Mouse (Mus musculus): Measurements from ENCODE around the gene Gna11. TPM values are rescaled to one million over a fixed set of nuclear protein-coding genes. Genes with fewer than 3 reads are reported as not detected.

The Gna11 gene
- polyA plus RNA-seq (2015; fragmentation: Nextera tagmentation; extraction: Ambion mirVana): 101 and 105 TPM in 2 replicates

DNA sequence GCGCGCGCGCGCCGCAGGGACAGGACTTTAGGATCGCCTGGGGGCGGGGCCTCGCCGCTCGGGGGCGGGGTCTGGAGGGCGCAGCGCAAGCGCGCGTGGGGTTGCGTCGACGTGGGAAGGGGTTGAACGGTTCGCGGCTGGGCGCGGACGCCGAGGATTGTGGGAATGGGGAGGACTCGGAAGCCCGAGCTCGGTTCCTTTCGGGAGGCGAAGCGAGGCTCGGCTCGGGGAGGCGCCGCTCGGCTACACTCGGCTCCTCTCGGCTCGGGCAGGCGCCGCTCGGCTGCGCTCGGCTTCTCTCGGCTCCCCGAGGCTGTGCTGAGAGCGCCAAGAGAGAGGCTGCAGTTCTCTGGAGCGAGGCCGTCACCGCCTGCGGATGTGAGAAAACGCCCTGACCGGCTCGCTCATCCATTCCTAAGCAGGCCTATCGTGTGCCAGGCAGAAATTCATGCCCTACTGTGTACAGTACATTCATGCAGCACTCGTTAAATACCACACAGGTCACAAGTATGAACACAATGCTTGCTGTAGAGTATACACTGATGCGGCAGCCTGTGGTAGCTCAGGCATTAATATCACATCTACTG, at the start of gene Gna11:
Gene Gna11, minus strand, starts transcription at position 30 of the 587 bp plus-strand sequence.
- WGBS: under 1% methylated on average over 52 of the region's 59 CpGs
- Histone ChIP-seq H3K4me3 (replicated peaks; ENCODE audit: low read length) (peak within 1 kb of the TSS; percentile 98), H3K4me2 (ENCODE audit: low read depth, low read length) (peak within 1 kb of the TSS; percentile 92), H3K4me1 (ENCODE audit: control insufficient read depth, insufficient read depth, low read length) (peaks cover 30% of the 10 kb centered on the region), H3K27ac (ENCODE audit: low read length) (peak within 1 kb of the TSS; percentile 95), H3K9ac (ENCODE audit: low read length) (peak within 1 kb of the TSS; percentile 94), H3K27me3 (ENCODE audit: control insufficient read depth, insufficient read depth, low read length) (no peaks in the 10 kb centered on the region), H3K36me3 (ENCODE audit: control insufficient read depth, insufficient read depth, low read length) (no peaks in the 10 kb centered on the region), H3K9me3 (replicated peaks; ENCODE audit: control insufficient read depth, low read length) (no peaks in the 10 kb centered on the region)
- ATAC-seq (ENCODE audit: insufficient read depth, low FRiP score): peak; percentile 94

DNA sequence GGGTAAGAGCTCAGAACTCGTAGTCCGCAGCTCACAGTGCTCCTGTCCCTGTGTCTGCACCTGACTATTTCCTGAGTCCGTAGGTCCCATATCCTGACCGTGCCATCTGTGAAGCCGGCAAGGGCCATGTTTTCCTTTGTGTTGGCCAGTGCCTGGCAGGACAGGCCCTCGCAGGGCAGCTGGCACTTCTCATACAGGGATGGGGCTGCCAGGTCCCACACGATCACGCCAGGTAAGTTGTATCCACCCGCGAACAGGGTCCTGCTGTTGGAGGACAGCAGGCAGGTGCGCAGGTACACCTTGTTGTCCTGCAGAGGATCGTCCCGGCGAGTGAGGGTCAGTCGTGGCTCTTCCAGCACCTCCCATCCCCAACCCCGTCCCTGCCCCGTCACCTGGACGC, 48.9 kb upstream of the Gna11 start:
- 74% methylated on average over 18 of the region's 18 CpGs for WGBS

DNA sequence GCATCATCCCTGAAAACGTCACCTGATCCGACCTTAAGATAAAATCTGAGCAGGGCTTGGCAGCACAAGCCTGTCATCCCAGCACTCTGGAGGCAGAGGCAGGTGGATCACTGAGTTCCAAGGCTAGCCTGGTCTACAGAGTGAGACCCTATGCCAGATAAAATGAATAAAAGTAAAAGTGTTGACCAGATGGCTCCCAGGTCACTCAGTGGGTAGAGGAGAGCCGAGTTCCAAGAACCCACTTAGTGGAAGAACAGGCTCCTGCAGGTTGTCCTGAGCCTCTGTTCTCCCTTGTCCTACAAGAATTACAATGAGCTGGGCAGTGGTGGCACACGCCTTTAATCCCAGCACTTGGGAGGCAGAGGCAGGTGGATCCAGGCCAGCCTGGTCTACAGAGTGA, 48.2 kb upstream of the Gna11 start:
- WGBS: 60% methylated on average over 4 of the region's 4 CpGs
- Histone ChIP-seq H3K36me3 (ENCODE audit: control insufficient read depth, insufficient read depth, low read length) (no peaks in the 10 kb centered on the region), H3K4me2 (ENCODE audit: low read depth, low read length) (no peak overlapping the region), H3K27ac (ENCODE audit: low read length) (no peak overlapping the region), H3K9me3 (replicated peaks; ENCODE audit: control insufficient read depth, low read length) (no peaks in the 10 kb centered on the region), H3K4me3 (replicated peaks; ENCODE audit: low read length) (no peak overlapping the region), H3K27me3 (ENCODE audit: control insufficient read depth, insufficient read depth, low read length) (peaks cover 3% of the 10 kb centered on the region), H3K9ac (ENCODE audit: low read length) (no peak overlapping the region), H3K4me1 (ENCODE audit: control insufficient read depth, insufficient read depth, low read length) (peaks cover 18% of the 10 kb centered on the region)
- ATAC-seq (ENCODE audit: insufficient read depth, low FRiP score): no peak

More for the DNA sequence above, 48.9 kb upstream of the Gna11 start:
- H3K9ac ChIP-seq (ENCODE audit: low read length): no peak overlapping the region
- H3K4me1 ChIP-seq (ENCODE audit: control insufficient read depth, insufficient read depth, low read length): peaks cover 18% of the 10 kb centered on the region
- no peak overlapping the region for H3K27ac ChIP-seq (ENCODE audit: low read length)
- ATAC-seq (ENCODE audit: insufficient read depth, low FRiP score): no peak
- H3K36me3 ChIP-seq (ENCODE audit: control insufficient read depth, insufficient read depth, low read length): no peaks in the 10 kb centered on the region
- H3K4me2 ChIP-seq (ENCODE audit: low read depth, low read length): no peak overlapping the region
- H3K4me3 ChIP-seq (replicated peaks; ENCODE audit: low read length): no peak overlapping the region
- H3K27me3 ChIP-seq (ENCODE audit: control insufficient read depth, insufficient read depth, low read length): peaks cover 3% of the 10 kb centered on the region
- H3K9me3 ChIP-seq (replicated peaks; ENCODE audit: control insufficient read depth, low read length): no peaks in the 10 kb centered on the region

DNA sequence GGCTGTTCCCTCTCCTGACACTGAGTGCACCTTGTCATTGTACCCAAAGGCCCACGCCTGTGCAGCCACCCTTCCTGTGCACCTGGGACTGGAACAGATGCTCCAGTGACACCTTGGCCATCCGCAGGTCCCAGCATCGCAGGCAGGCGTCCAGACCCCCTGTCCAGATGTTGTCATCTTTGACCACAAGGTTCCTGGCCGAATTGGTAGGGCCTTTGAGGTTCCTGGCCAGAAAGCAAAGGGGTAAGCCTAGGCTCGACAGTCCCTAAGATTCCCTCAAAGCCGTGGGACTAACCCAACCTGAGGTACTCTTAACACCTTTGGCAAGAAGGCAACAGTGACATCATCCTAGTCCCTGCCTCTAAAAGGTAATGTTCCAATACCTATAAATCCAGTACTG, 47.6 kb upstream of the Gna11 start:
- H3K36me3 ChIP-seq (ENCODE audit: control insufficient read depth, insufficient read depth, low read length): no peaks in the 10 kb centered on the region
- no peak overlapping the region for H3K4me2 ChIP-seq (ENCODE audit: low read depth, low read length)
- peaks cover 15% of the 10 kb centered on the region for H3K4me1 ChIP-seq (ENCODE audit: control insufficient read depth, insufficient read depth, low read length)
- peaks cover 3% of the 10 kb centered on the region for H3K27me3 ChIP-seq (ENCODE audit: control insufficient read depth, insufficient read depth, low read length)
- H3K9me3 ChIP-seq (replicated peaks; ENCODE audit: control insufficient read depth, low read length): no peaks in the 10 kb centered on the region
- no peak for ATAC-seq (ENCODE audit: insufficient read depth, low FRiP score)
- H3K9ac ChIP-seq (ENCODE audit: low read length): no peak overlapping the region
- no peak overlapping the region for H3K4me3 ChIP-seq (replicated peaks; ENCODE audit: low read length)
- H3K27ac ChIP-seq (ENCODE audit: low read length): no peak overlapping the region
- 77% methylated on average over 7 of the region's 7 CpGs for WGBS

DNA sequence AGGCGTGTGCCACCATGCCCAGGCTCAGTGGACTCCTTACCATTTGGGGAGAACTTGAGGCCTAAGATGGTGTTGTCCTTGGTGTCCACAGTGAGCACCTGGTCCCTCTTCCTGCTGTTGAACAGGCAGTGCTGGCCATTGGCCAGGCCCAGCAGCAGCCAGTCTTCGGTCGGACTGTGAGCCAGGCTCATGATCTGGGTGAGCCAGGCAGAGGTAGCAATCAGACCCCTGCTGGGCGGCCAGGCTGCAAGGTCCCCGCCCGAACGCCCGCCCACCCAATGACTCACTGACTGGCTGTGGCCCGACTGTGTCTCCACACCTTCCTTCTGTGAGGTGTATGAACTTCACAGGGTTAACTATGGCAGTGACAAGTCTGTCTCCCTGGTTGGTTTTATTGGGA, 46.9 kb upstream of the Gna11 start:
- no peak overlapping the region for H3K9ac ChIP-seq (ENCODE audit: low read length)
- no peak for ATAC-seq (ENCODE audit: insufficient read depth, low FRiP score)
- peaks cover 9% of the 10 kb centered on the region for H3K4me1 ChIP-seq (ENCODE audit: control insufficient read depth, insufficient read depth, low read length)
- H3K9me3 ChIP-seq (replicated peaks; ENCODE audit: control insufficient read depth, low read length): no peaks in the 10 kb centered on the region
- no peak overlapping the region for H3K4me3 ChIP-seq (replicated peaks; ENCODE audit: low read length)
- WGBS: 44% methylated on average over 9 of the region's 9 CpGs
- no peak overlapping the region for H3K27ac ChIP-seq (ENCODE audit: low read length)
- no peaks in the 10 kb centered on the region for H3K36me3 ChIP-seq (ENCODE audit: control insufficient read depth, insufficient read depth, low read length)
- peaks cover 3% of the 10 kb centered on the region for H3K27me3 ChIP-seq (ENCODE audit: control insufficient read depth, insufficient read depth, low read length)
- no peak overlapping the region for H3K4me2 ChIP-seq (ENCODE audit: low read depth, low read length)

DNA sequence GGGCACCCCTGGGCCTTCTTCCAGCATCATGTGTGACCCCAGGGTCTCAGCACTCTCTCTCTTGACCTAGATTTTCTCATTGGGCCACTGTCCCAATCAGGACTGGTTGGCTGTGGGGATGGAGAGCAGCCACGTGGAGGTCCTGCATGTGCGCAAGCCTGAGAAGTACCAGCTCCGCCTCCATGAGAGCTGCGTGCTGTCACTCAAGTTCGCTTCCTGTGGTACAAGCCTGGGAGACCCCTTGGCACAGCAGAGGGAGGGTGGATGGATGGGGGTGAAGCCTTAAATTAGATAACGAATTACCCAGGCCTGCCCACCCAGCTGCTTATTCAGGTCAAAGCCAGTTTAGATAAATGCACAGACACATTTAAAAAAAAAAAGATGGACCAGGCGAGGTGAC, 43.7 kb upstream of the Gna11 start:
- no peak overlapping the region for H3K4me2 ChIP-seq (ENCODE audit: low read depth, low read length)
- H3K27me3 ChIP-seq (ENCODE audit: control insufficient read depth, insufficient read depth, low read length): no peaks in the 10 kb centered on the region; the same call in 1 of the 2 replicates
- WGBS: 71% methylated on average over 7 of the region's 7 CpGs
- H3K9me3 ChIP-seq (replicated peaks; ENCODE audit: control insufficient read depth, low read length): no peaks in the 10 kb centered on the region
- H3K4me1 ChIP-seq (ENCODE audit: control insufficient read depth, insufficient read depth, low read length): no peaks in the 10 kb centered on the region
- no peak overlapping the region for H3K4me3 ChIP-seq (replicated peaks; ENCODE audit: low read length)
- no peak overlapping the region for H3K9ac ChIP-seq (ENCODE audit: low read length)
- peaks cover 2% of the 10 kb centered on the region; the same call in 1 of the 2 replicates for H3K36me3 ChIP-seq (ENCODE audit: control insufficient read depth, insufficient read depth, low read length)
- H3K27ac ChIP-seq (ENCODE audit: low read length): no peak overlapping the region
- no peak for ATAC-seq (ENCODE audit: insufficient read depth, low FRiP score)

DNA sequence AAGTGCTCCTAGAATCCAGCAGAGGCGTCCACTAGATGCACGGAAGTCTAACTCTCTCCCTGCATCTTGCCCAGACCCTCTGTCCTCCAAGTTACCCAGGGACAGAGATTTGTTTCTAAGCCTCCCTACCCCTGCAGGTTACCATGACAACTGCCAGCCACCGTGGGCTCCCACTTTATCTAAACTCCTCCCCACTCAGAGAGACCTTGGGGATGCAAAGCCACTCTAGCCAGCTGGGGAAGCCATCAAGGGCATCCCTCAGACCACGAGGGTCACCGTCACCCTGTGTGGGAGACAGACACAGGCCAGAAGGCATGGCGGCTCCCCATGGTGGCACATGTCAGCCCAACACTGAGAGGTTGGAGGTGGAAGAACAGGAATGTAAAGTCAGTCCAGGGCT, 38.4 kb upstream of the Gna11 start:
- H3K4me2 ChIP-seq (ENCODE audit: low read depth, low read length): no peak overlapping the region
- no peak overlapping the region for H3K27ac ChIP-seq (ENCODE audit: low read length)
- H3K9me3 ChIP-seq (replicated peaks; ENCODE audit: control insufficient read depth, low read length): no peaks in the 10 kb centered on the region
- H3K9ac ChIP-seq (ENCODE audit: low read length): no peak overlapping the region
- H3K27me3 ChIP-seq (ENCODE audit: control insufficient read depth, insufficient read depth, low read length): no peaks in the 10 kb centered on the region
- H3K4me3 ChIP-seq (replicated peaks; ENCODE audit: low read length): no peak overlapping the region
- no peak for ATAC-seq (ENCODE audit: insufficient read depth, low FRiP score)
- 59% methylated on average over 6 of the region's 6 CpGs for WGBS
- peaks cover 2% of the 10 kb centered on the region; the same call in 1 of the 2 replicates for H3K36me3 ChIP-seq (ENCODE audit: control insufficient read depth, insufficient read depth, low read length)
- H3K4me1 ChIP-seq (ENCODE audit: control insufficient read depth, insufficient read depth, low read length): peaks cover 7% of the 10 kb centered on the region; the same call in 1 of the 2 replicates

DNA sequence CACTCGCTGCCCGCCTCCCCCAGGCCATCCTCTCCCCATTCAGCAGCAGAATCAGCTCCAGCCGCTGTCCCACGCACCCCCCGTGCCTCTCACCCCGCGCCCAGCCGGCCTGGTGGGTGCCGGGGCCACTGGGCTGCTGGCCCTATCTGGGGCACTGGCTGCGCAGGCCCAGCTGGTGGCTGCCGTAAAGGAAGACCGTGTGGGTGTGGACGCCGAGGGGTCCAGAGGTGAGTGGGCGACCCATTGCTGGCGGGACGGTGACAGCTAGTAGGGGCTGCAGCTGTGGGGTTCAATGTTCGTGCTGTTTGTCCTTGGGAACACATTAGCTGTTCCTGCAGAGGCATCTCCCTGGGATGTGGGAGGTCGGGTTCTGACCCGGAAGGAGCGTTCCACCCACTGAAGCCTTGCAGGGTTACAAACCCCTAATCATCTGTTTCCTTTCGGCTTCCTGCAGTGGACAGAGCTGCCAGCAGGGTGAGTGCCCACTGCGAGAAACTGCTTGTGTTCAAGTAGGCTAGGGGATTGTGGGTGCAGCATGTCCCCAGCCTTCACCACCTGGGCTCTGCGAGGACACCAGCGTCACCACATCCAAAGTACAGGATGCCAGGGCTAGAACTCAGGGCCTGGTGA, 35.6 kb upstream of the Gna11 start:
- no peaks in the 10 kb centered on the region for H3K27me3 ChIP-seq (ENCODE audit: control insufficient read depth, insufficient read depth, low read length)
- peak overlapping the region; percentile 22; the same call in 1 of the 2 replicates for H3K9ac ChIP-seq (ENCODE audit: low read length)
- 53% methylated on average over 25 of the region's 25 CpGs for WGBS
- H3K27ac ChIP-seq (ENCODE audit: low read length): no peak overlapping the region
- H3K4me1 ChIP-seq (ENCODE audit: control insufficient read depth, insufficient read depth, low read length): peaks cover 10% of the 10 kb centered on the region
- H3K9me3 ChIP-seq (replicated peaks; ENCODE audit: control insufficient read depth, low read length): no peaks in the 10 kb centered on the region
- no peak overlapping the region for H3K4me2 ChIP-seq (ENCODE audit: low read depth, low read length)
- no peak for ATAC-seq (ENCODE audit: insufficient read depth, low FRiP score)
- H3K36me3 ChIP-seq (ENCODE audit: control insufficient read depth, insufficient read depth, low read length): no peaks in the 10 kb centered on the region
- no peak overlapping the region for H3K4me3 ChIP-seq (replicated peaks; ENCODE audit: low read length)

DNA sequence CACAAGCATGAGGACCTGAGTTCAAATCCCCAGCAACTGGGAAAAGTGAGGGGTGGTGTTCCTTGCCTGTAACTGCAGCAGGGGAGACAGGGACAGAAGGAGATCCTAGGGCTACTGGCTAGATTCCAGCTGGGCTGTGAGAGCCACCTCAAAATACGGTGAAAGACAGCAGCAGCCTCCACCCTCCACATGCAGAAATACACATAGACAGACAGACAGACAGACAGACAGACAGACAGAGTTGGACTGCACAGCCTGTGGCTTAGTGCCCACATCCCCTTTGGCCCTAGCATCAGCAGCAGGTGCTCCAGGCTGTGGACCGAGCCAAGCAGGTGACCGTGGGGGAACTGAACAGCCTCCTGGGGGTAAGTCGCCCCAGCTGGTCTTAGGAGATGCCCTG, 35.0 kb upstream of the Gna11 start:
- H3K4me3 ChIP-seq (replicated peaks; ENCODE audit: low read length): no peak overlapping the region
- no peaks in the 10 kb centered on the region for H3K36me3 ChIP-seq (ENCODE audit: control insufficient read depth, insufficient read depth, low read length)
- 71% methylated on average over 4 of the region's 4 CpGs for WGBS
- 0 out of 2 replicates have a peak overlapping the region, but pooled peaks have one; percentile 22 for H3K9ac ChIP-seq (ENCODE audit: low read length)
- no peaks in the 10 kb centered on the region for H3K27me3 ChIP-seq (ENCODE audit: control insufficient read depth, insufficient read depth, low read length)
- no peak overlapping the region for H3K27ac ChIP-seq (ENCODE audit: low read length)
- no peak for ATAC-seq (ENCODE audit: insufficient read depth, low FRiP score)
- no peak overlapping the region for H3K4me2 ChIP-seq (ENCODE audit: low read depth, low read length)
- H3K9me3 ChIP-seq (replicated peaks; ENCODE audit: control insufficient read depth, low read length): no peaks in the 10 kb centered on the region
- peaks cover 13% of the 10 kb centered on the region for H3K4me1 ChIP-seq (ENCODE audit: control insufficient read depth, insufficient read depth, low read length)
